Mouse (Mus musculus) cerebellum, adult 9-11 months (tissue): ENCODE measurements around the gene Ndel1.

ENCODE experiments used
- DNase-seq: peaks from one replicate; pipeline ENCODE4 v3.0.0; 2022

Gene Ndel1

GRCm38 (mm10) chr11:68776147-68776655 lies 95.5 kb downstream of the Ndel1 start:
- no peak for DNase-seq
